Mouse (Mus musculus) intestine, embryonic 16.5 days (tissue): ENCODE data around the gene Parp4. TPM values are rescaled to one million over a fixed set of nuclear protein-coding genes. Genes with fewer than 3 reads are reported as not detected.
A peak's percentile ranks its signal among the peaks of the same experiment; 100 is the strongest.

Experiments
- ATAC-seq: fragments of 200-750 bp; cut with Nextera tagmentation; 2 replicates; pipeline ENCODE4 v1.8.0; 2017; ENCODE audit warnings: moderate TSS enrichment, moderate library complexity
- H3K27ac ChIP-seq: fragments of 300-500 bp; sonication (generic); 2 replicates; pipeline ENCODE4 v1.5.1; 2014; ENCODE audit warnings: mild to moderate bottlenecking, low read length
- H3K27me3 ChIP-seq: fragments of 300-500 bp; sonication (generic); replicated peaks from 2 replicates; pipeline ENCODE4 v1.6.1; 2014; ENCODE audit warnings: low read length, control low read depth, mixed read lengths; ENCODE audit not compliant: control insufficient read depth, insufficient read depth
- H3K36me3 ChIP-seq: fragments of 300-500 bp; sonication (generic); 2 replicates; pipeline ENCODE4 v1.6.1; 2014; ENCODE audit warnings: low read length, control low read depth; ENCODE audit not compliant: control insufficient read depth, insufficient read depth
- H3K4me1 ChIP-seq: fragments of 300-500 bp; sonication (generic); 2 replicates; pipeline ENCODE4 v1.6.1; 2014; ENCODE audit warnings: low read length, control low read depth, mixed read lengths; ENCODE audit not compliant: control insufficient read depth, insufficient read depth
- H3K4me2 ChIP-seq: fragments of 300-500 bp; sonication (generic); 2 replicates; pipeline ENCODE4 v1.6.1; 2014; ENCODE audit warnings: low read depth, low read length, control low read depth
- H3K4me3 ChIP-seq: fragments of 300-500 bp; sonication (generic); 2 replicates; pipeline ENCODE4 v1.5.1; 2014; ENCODE audit warnings: mild to moderate bottlenecking, low read length
- H3K9ac ChIP-seq: fragments of 300-500 bp; sonication (generic); 2 replicates; pipeline ENCODE4 v1.6.1; 2014; ENCODE audit warnings: low read depth, low read length
- H3K9me3 ChIP-seq: fragments of 300-500 bp; sonication (generic); 2 replicates; pipeline ENCODE4 v1.6.1; 2016; ENCODE audit warnings: low read length, control low read depth; ENCODE audit not compliant: control insufficient read depth
- WGBS: fragments of 180-500 bp; shearing (Covaris S2); extraction: QIAGEN DNeasy Blood & Tissue Kit; methylation state at CpG from one replicate; pipeline ENCODE4 v1.1.7; 2014; 5-methylcytosine and 5-hydroxymethylcytosine counted together
- polyA plus RNA-seq: library from polyadenylated mRNA; unstranded; fragments of >200 nt; fragmentation: Nextera tagmentation; extraction: Ambion mirVana; gene quantifications from 2 replicates; pipeline ENCODE4 v1.2.1, GENCODE M21; 2015

Parp4 gene
- polyA plus RNA-seq, 1 experiment from 2014 or later = 4.1 TPM

- no peak overlapping the region for H3K4me3 ChIP-seq
- 72% methylated on average over 7 of the region's 7 CpGs for WGBS
- no peaks in the 10 kb centered on the region for H3K4me1 ChIP-seq
- ATAC-seq = no peak
- H3K4me2 ChIP-seq = no peak overlapping the region
- H3K9me3 ChIP-seq = no peaks in the 10 kb centered on the region
- no peaks in the 10 kb centered on the region for H3K36me3 ChIP-seq
- H3K9ac ChIP-seq = no peak overlapping the region
- H3K27me3 ChIP-seq = no peaks in the 10 kb centered on the region
- no peak overlapping the region for H3K27ac ChIP-seq
These were observed 71.8 kb downstream of the Parp4 start for GRCm38 (mm10) chr14:56647206-56647605.

DNA sequence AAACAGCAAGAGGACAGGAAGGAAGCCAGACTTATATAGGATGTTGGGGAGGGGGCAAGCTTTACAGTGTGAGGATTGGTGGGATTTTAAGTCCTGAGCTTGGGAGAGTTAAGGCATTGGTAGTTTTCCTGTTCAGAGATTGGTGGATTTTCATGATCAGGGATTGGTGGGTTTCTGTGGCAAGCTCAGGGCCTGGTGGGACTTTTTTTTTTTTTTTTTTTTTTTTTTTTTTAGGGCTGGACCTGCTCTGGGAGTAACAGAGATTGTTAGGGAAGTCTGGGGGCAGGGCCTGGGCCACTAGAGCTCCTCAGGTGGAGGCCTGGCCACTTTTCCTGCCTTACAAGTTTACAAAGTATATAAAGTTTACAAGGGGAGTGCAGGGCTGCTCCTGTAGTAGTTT is 74.0 kb downstream of the Parp4 start:
- H3K4me2 ChIP-seq = no peak overlapping the region
- no peak overlapping the region for H3K27ac ChIP-seq
- no peak overlapping the region for H3K9ac ChIP-seq
- H3K4me3 ChIP-seq = no peak overlapping the region
- peaks cover 7% of the 10 kb centered on the region; the same call in 1 of the 2 replicates for H3K36me3 ChIP-seq
- no peak for ATAC-seq
- H3K9me3 ChIP-seq = peaks cover 5% of the 10 kb centered on the region; the same call in 1 of the 2 replicates
- no peaks in the 10 kb centered on the region for H3K27me3 ChIP-seq
- H3K4me1 ChIP-seq = no peaks in the 10 kb centered on the region

GRCm38 (mm10) chr14:56665651-56666050 is 90.2 kb downstream of the Parp4 start:
- no peak overlapping the region for H3K27ac ChIP-seq

DNA sequence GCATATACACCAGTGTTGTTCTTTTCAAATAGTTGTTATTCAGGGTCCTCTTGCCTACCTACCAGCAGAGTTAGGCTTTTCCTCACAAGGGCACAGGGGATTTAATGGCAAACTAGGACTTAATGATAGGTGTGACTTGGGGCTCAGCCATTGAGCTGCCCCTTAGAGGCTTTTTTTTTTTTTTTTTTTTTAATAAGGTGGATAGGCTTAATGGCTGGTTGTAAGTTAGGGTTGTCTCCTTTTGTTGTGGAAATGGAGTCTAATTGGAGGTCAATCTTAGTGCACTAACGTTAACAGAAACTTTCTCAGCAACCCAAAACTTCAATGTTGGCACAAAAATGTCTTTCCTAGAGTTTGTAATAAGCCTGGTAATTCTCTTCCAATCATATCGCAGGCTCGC is 91.5 kb downstream of the Parp4 start:
- H3K27ac ChIP-seq = no peak overlapping the region
- ATAC-seq = no peak
- H3K4me3 ChIP-seq = no peak overlapping the region
- H3K9ac ChIP-seq = no peak overlapping the region
- no peak overlapping the region for H3K4me2 ChIP-seq
- H3K9me3 ChIP-seq = no peaks in the 10 kb centered on the region
- H3K27me3 ChIP-seq = no peaks in the 10 kb centered on the region
- 76% methylated on average over 3 of the region's 3 CpGs for WGBS
- no peaks in the 10 kb centered on the region for H3K36me3 ChIP-seq
- peaks cover 11% of the 10 kb centered on the region for H3K4me1 ChIP-seq

More at GRCm38 (mm10) chr14:56665651-56666050, 90.2 kb downstream of the Parp4 start:
- Histone ChIP-seq H3K4me3 (no peak overlapping the region), H3K9me3 (no peaks in the 10 kb centered on the region), H3K4me2 (no peak overlapping the region), H3K9ac (no peak overlapping the region), H3K27me3 (no peaks in the 10 kb centered on the region), H3K36me3 (no peaks in the 10 kb centered on the region), H3K4me1 (peaks cover 11% of the 10 kb centered on the region)
- ATAC-seq = no peak
- 45% methylated on average over 5 of the region's 5 CpGs for WGBS

- no peaks in the 10 kb centered on the region for H3K27me3 ChIP-seq
- no peaks in the 10 kb centered on the region for H3K9me3 ChIP-seq
- under 1% methylated on average over 70 of the region's 70 CpGs for WGBS
- peak; percentile 100 for ATAC-seq
- H3K9ac ChIP-seq = peak within 1 kb of the TSS; percentile 87
- peaks cover 11% of the 10 kb centered on the region for H3K4me1 ChIP-seq
- H3K4me3 ChIP-seq = peak within 1 kb of the TSS; percentile 91
- H3K36me3 ChIP-seq = no peaks in the 10 kb centered on the region
- H3K27ac ChIP-seq = peak within 1 kb of the TSS; percentile 92
- peak within 1 kb of the TSS; percentile 80 for H3K4me2 ChIP-seq
These were observed 92.8 kb downstream of the Parp4 start, which contains the start of gene Mphosph8 for GRCm38 (mm10) chr14:56667969-56668802. TSS of gene Mphosph8 (plus strand) at chr14:56668248.

DNA sequence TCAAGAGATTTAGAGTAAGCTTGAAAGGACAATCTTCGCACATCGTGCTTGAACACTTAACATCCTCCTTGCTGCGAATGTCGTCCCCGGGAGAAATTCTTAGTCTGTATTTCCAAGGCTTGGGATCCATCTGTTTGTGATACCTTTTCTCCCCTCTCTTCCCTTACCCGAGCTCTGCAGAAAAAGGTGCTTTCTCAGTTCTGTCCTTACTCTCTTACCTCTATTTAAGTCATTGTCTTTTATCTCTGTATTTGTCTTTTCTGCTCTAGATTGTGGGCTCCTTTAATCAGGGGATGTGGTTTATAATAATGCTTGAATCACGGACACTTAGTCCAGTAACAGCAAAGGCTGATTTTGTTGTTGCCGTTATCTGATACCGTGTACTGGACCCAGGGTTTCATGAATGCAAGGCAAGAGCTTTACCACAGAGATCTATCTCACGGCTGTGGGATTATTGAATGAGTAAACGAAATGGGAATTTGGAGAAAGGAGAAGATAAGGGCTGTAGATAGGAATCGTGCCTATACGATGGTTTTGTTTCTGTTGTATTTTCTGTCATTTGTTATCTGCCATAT is 93.7 kb downstream of the Parp4 start:
- H3K4me3 ChIP-seq = peak overlapping the region; percentile 91
- H3K4me1 ChIP-seq = peaks cover 11% of the 10 kb centered on the region
- ATAC-seq = no peak
- peak overlapping the region; percentile 87 for H3K9ac ChIP-seq
- no peaks in the 10 kb centered on the region for H3K36me3 ChIP-seq
- no peaks in the 10 kb centered on the region for H3K27me3 ChIP-seq
- peak overlapping the region; percentile 92; the same call in 1 of the 2 replicates for H3K27ac ChIP-seq
- WGBS = 3% methylated on average over 13 of the region's 13 CpGs
- peak overlapping the region; percentile 80 for H3K4me2 ChIP-seq
- H3K9me3 ChIP-seq = no peaks in the 10 kb centered on the region

GRCm38 (mm10) chr14:56685426-56685825 is 110.0 kb downstream of the Parp4 start:
- no peaks in the 10 kb centered on the region for H3K27me3 ChIP-seq
- H3K4me3 ChIP-seq = no peak overlapping the region
- no peaks in the 10 kb centered on the region; the same call in 1 of the 2 replicates for H3K36me3 ChIP-seq
- H3K4me2 ChIP-seq = no peak overlapping the region
- H3K9me3 ChIP-seq = no peaks in the 10 kb centered on the region
- H3K4me1 ChIP-seq = no peaks in the 10 kb centered on the region
- H3K9ac ChIP-seq = no peak overlapping the region
- WGBS = 33% methylated on average over 1 of the region's 1 CpGs
- no peak for ATAC-seq
- no peak overlapping the region for H3K27ac ChIP-seq

- ATAC-seq = no peak
- Histone ChIP-seq H3K27ac (no peak overlapping the region), H3K4me3 (no peak overlapping the region), H3K4me1 (no peaks in the 10 kb centered on the region), H3K4me2 (no peak overlapping the region), H3K9me3 (no peaks in the 10 kb centered on the region), H3K36me3 (peaks cover 9% of the 10 kb centered on the region), H3K27me3 (no peaks in the 10 kb centered on the region), H3K9ac (no peak overlapping the region)
- WGBS = 92% methylated on average over 1 of the region's 1 CpGs
These were observed 113.7 kb downstream of the Parp4 start for GRCm38 (mm10) chr14:56689116-56689515.

DNA sequence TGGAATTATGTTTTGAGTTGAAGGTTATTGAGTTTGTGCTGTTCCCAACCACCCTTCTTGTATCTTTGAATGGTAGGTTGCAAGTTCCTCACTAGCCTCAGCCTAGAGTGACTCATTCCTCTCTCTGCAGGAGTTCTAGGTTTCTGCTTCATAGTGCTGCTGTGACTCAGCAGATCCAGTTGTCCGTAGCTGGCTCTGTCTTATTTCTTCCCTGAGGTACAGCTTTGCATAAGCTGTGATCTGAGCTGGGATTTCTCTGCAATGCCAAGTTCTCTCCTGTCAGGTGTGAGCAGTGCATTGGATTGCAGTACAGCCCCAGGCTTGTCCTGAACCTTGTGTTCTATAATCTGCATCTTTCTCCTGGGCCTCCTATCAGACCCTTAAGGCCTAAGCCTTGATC is 114.3 kb downstream of the Parp4 start:
- no peak for ATAC-seq
- Histone ChIP-seq H3K27ac (no peak overlapping the region), H3K4me2 (no peak overlapping the region), H3K4me3 (no peak overlapping the region), H3K27me3 (no peaks in the 10 kb centered on the region), H3K4me1 (no peaks in the 10 kb centered on the region), H3K36me3 (peaks cover 9% of the 10 kb centered on the region), H3K9ac (no peak overlapping the region), H3K9me3 (no peaks in the 10 kb centered on the region)
- 89% methylated on average over 1 of the region's 1 CpGs for WGBS
